Mouse (Mus musculus): ENCODE measurements around the gene Zfp61.

DNA sequence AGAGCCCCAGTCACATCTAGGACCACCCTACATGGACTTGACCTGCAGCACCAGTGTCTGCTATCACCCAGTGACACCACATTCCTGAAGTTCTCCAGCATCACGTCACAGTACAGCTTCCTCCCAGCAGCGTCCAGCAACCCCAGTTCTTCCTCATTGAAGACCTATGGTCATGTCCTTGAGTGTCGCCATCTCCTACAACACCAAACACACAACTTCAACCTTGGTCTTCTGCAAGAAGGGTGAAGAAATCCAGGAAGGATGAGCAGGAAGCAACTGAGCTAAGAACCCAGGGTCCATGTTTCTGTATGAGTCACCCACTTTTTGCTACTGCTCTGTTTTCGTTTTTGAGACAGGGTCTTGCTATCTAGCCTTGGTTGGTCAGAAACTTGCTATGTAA, 21.6 kb upstream of the Zfp61 start:
- TF ChIP-seq EP300 (IDR thresholded peaks at IDR 0.05; ENCODE audit: low read depth) = no peak
- no peak for TF ChIP-seq CTCF (IDR thresholded peaks at IDR 0.05; ENCODE audit: low read depth)
